Mouse (Mus musculus): ENCODE data around the gene Smoc2. TPM values are rescaled to one million over a fixed set of nuclear protein-coding genes. Genes with fewer than 3 reads are reported as not detected.
A peak's percentile ranks its signal among the peaks of the same experiment; 100 is the strongest.

The Smoc2 gene
- total RNA-seq, 2 experiments from 2014 or later = 15.6 to 18.3 TPM

GRCm38 (mm10) chr17:14343442-14343841 is 64.1 kb downstream of the Smoc2 start:
- no peak for DNase-seq (ENCODE audit: low spot score in 2 of 2)

- DNase-seq (ENCODE audit: low spot score in 2 of 2) = no peak
These were observed 66.2 kb downstream of the Smoc2 start for GRCm38 (mm10) chr17:14345556-14345955.

- DNase-seq (ENCODE audit: low spot score in 2 of 2) = no peak
These were observed 67.6 kb downstream of the Smoc2 start for GRCm38 (mm10) chr17:14346891-14347290.

GRCm38 (mm10) chr17:14349086-14349814 is 69.9 kb downstream of the Smoc2 start:
- DNase-seq (ENCODE audit: low spot score in 2 of 2) = no peak

- DNase-seq (ENCODE audit: low spot score in 2 of 2) = no peak
These were observed 74.1 kb downstream of the Smoc2 start for GRCm38 (mm10) chr17:14353219-14354079.

GRCm38 (mm10) chr17:14361511-14361910 is 82.2 kb downstream of the Smoc2 start:
- DNase-seq (ENCODE audit: low spot score in 2 of 2) = no peak

- peak; percentile 55 to 59 for DNase-seq (ENCODE audit: low spot score in 2 of 2)
These were observed 91.2 kb downstream of the Smoc2 start for GRCm38 (mm10) chr17:14370476-14370875.

GRCm38 (mm10) chr17:14371606-14372005 is 92.3 kb downstream of the Smoc2 start:
- DNase-seq (ENCODE audit: low spot score in 2 of 2) = no peak

GRCm38 (mm10) chr17:14372324-14373145 is 93.2 kb downstream of the Smoc2 start:
- DNase-seq (ENCODE audit: low spot score in 2 of 2) = peak; percentile 36 to 61

- DNase-seq (ENCODE audit: low spot score in 2 of 2) = no peak
These were observed 99.6 kb downstream of the Smoc2 start for GRCm38 (mm10) chr17:14378692-14379446.

- DNase-seq (ENCODE audit: low spot score in 2 of 2) = no peak
These were observed 100.2 kb downstream of the Smoc2 start for GRCm38 (mm10) chr17:14379518-14379917.

GRCm38 (mm10) chr17:14379966-14380365 is 100.7 kb downstream of the Smoc2 start:
- no peak for DNase-seq (ENCODE audit: low spot score in 2 of 2)

GRCm38 (mm10) chr17:14380526-14380925 is 101.2 kb downstream of the Smoc2 start:
- no peak for DNase-seq (ENCODE audit: low spot score in 2 of 2)

- DNase-seq (ENCODE audit: low spot score in 2 of 2) = no peak
These were observed 102.2 kb downstream of the Smoc2 start for GRCm38 (mm10) chr17:14381482-14381881.

GRCm38 (mm10) chr17:14383981-14384380 is 104.7 kb downstream of the Smoc2 start:
- no peak for DNase-seq (ENCODE audit: low spot score in 2 of 2)

- no peak for DNase-seq (ENCODE audit: low spot score in 2 of 2)
These were observed 105.7 kb downstream of the Smoc2 start for GRCm38 (mm10) chr17:14384980-14385379.

GRCm38 (mm10) chr17:14387261-14387660 is 108.0 kb downstream of the Smoc2 start:
- no peak for DNase-seq (ENCODE audit: low spot score in 2 of 2)

GRCm38 (mm10) chr17:14392443-14392842 is 113.1 kb downstream of the Smoc2 start:
- DNase-seq (ENCODE audit: low spot score in 2 of 2) = no peak

- DNase-seq (ENCODE audit: low spot score in 2 of 2) = no peak
These were observed 115.6 kb downstream of the Smoc2 start for GRCm38 (mm10) chr17:14394861-14395260.

GRCm38 (mm10) chr17:14397456-14397855 is 118.2 kb downstream of the Smoc2 start:
- DNase-seq (ENCODE audit: low spot score in 2 of 2) = peak in 1 of 2 experiments; percentile 9

Data from left cerebral cortex, adult 18-20 months (tissue).